Mouse (Mus musculus) adrenal gland, postnatal 14 days (tissue): ENCODE measurements at regions not wholly inside any gene's neighbourhood (a gene's known extent, or its start where the extent isn't known, plus 50 kb on each side); places are given as distances from the start of the nearest gene placed in this dataset.

Source experiments
- DNase-seq: peaks from one replicate; pipeline ENCODE4 v3.0.0; 2021; ENCODE audit warnings: mixed read lengths

- no peak for DNase-seq
Observed at GRCm38 (mm10) chr5:58705561-58705960, 987.8 kb downstream of the Pcdh7 start.

DNA sequence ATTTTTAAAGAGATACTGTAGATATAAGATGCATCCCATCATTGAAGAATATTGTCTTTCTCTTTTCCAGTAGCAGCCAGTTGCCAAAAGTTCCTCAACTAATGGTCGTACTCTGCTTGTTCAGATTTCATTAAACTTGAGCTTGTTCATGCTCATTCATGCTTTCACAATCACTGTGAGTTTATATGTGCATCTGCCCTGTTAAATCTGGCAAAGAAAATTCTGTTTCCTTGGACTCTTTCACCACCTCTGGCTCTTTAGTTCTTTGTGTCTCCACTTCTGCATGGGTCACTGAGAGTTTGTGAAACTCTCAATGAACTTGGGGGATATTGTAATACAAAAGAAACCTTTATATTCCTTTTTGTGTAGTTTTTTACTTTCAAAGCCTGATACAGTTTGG lies 994.6 kb downstream of the Pcdh7 start:
- no peak for DNase-seq

DNA sequence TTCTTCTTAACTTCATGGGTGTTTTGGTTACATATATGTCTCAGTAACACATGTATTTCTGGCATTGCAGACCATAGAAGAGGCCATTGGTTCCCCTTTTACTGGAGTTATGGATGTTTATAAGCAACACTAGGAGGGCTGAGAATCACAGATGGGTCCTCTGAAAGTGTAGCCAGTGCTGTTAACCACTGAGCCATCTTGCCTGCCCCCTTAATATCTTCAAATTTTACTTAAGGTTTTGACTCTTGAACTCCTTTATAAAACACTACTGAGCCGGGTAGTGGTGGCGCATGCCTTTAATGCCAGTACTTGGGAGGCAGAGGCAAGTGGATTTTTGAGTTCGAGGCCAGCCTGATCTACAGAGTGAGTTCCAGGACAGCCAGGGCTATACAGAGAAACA lies 1015.6 kb downstream of the Pcdh7 start:
- no peak for DNase-seq

GRCm38 (mm10) chr5:58733961-58734360 lies 1016.2 kb downstream of the Pcdh7 start:
- no peak for DNase-seq

GRCm38 (mm10) chr5:58736610-58737009 lies 1018.8 kb downstream of the Pcdh7 start:
- DNase-seq: peak; percentile 70

- no peak for DNase-seq
Observed at GRCm38 (mm10) chr5:58737264-58737883, 1019.6 kb downstream of the Pcdh7 start.

- no peak for DNase-seq
Observed at GRCm38 (mm10) chr5:58738041-58738440, 1020.3 kb downstream of the Pcdh7 start.

DNA sequence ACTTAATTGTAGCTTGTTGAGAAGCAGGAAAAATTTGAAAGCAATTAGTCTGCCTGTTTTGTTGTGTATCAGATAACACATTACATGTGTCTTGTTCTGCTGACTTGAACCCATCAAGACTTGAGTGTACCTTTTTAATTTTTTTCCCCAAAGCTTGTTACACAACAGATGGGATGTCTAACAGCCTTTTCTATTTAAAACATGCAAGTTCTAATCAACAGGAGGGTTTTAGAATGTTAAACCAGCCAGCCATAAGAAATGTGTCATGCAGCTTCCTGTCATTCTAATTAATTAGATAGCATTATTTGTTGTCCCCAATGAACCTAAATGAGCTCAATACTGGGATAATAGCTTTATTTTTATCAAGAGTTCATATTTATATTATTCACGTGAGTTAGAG lies 1023.0 kb downstream of the Pcdh7 start:
- no peak for DNase-seq

- no peak for DNase-seq
Observed at GRCm38 (mm10) chr5:58747684-58748083, 1029.9 kb downstream of the Pcdh7 start.

DNA sequence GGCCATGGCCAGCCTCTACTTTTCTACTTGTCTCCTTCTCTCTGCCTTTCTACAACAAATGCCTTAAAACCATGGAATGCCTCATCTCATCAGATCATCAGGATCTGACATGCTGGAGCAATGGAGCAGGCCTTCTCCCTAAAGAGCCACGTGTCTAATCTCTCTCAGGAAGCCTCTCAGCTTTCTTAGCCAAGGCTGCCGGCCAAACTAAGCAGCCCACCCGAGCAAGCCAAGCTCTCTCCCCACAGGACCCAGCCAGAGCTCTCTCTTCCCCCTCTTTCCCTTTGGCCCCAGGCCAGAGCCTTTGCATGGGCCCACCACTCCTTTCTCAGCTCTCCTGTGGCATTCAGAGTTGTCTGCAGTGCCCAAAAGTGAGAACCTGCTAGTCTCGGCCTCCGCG lies 1034.0 kb downstream of the Pcdh7 start:
- DNase-seq: no peak
